Mouse (Mus musculus): Measurements from ENCODE around the gene Acvrl1.

Gene Acvrl1

GRCm38 (mm10) chr15:101192260-101192640 is 63.9 kb downstream of the Acvrl1 start:
- no peak for DNase-seq (ENCODE audit: low spot score in 2 of 2)

DNA sequence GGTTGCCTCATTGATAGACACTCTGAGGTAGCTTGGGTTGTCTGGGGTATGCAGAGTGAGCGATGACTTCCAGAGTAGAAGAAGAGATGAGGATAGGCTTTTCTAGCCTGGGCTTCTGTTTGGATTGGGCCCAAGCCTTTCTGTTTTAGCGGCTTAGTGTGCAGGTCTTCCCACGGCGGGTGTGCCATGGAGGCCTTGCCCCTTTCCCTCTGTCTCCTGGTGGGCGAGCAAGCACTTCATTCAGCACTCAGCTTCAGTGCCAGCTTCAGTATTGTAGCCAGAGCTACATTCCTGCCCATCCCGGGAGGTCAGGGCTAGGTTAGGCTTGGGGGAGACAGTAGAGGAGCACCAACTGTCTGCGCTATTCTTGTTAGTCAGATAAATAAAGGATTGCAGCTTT is 64.3 kb downstream of the Acvrl1 start:
- no peak for DNase-seq (ENCODE audit: low spot score in 2 of 2)

DNA sequence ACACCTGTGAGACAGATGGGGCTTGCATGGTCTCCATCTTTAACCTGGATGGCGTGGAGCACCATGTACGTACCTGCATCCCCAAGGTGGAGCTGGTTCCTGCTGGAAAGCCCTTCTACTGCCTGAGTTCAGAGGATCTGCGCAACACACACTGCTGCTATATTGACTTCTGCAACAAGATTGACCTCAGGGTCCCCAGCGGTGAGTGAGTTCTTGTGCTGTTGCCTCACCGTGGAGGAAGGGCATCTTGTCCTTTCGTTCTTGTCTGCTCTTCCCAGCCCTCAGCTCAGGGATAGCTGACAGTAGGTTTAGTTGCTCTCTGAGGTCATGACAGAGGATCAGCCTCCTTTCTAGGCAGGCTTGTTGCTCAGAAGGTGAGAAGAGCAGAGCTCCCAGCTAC is 65.6 kb downstream of the Acvrl1 start:
- DNase-seq (ENCODE audit: low spot score in 2 of 2), result no peak

Data from left cerebral cortex, adult 9 months (tissue).